ENCODE assay signal across 9 mouse cellular contexts in genomic region chr3:109368383-109369289, GRCm38 (mm10). TPM values are rescaled to one million over a fixed set of nuclear protein-coding genes. Genes with fewer than 3 reads are reported as not detected.
DNase-seq lines count a peak whose midpoint lies in the region; ATAC-seq lines count a peak whose summit lies in the region.
"Had no signal": no experiment of that assay in that cellular context is flagged by ENCODE, and none has a peak within 500 bp of the region (broad histone marks: within the 10 kb centered on the region; RNA-seq: fewer than 3 reads in every experiment).

No protein-coding gene starts in this region.

- peaks cover 8% of the 10 kb centered on the region; the same call in 1 of the 2 replicates for H3K4me1 ChIP-seq in kidney, embryonic 14.5 days (ENCODE audit: control insufficient read depth, insufficient read depth, low read length)
- 0 out of 2 replicates have a peak, but pooled peaks cover 7% of the 10 kb centered on the region for H3K4me1 ChIP-seq in intestine, embryonic 15.5 days (replicated peaks)

- H3K36me3 ChIP-seq in kidney, embryonic 14.5 days (ENCODE audit: control insufficient read depth, insufficient read depth, low read length) = no peaks in the 10 kb centered on the region
- no peaks in the 10 kb centered on the region for H3K36me3 ChIP-seq in intestine, embryonic 15.5 days
- H3K36me3 ChIP-seq: midbrain, embryonic 12.5 days had no signal

- DNase-seq in kidney, adult 8-10 months = peak; percentile 24 to 28
- DNase-seq in brain, adult 2 months (ENCODE audit: low read depth, low spot score) = peak; percentile 78
- peak; percentile 22 for DNase-seq in lung, postnatal 14 days
- no peak for DNase-seq in B cell, adult 2 months
- DNase-seq in thymus, adult 18-20 months = no peak
- no peak for DNase-seq in spleen, postnatal 36 days (ENCODE audit: low spot score in 2 of 2)

- no peak overlapping the region for H3K27ac ChIP-seq in kidney, embryonic 14.5 days (ENCODE audit: low read depth, low read length)
- no peak overlapping the region for H3K27ac ChIP-seq in intestine, embryonic 15.5 days
- H3K27ac ChIP-seq: midbrain, embryonic 12.5 days had no signal

- no peak overlapping the region for H3K4me3 ChIP-seq in kidney, embryonic 14.5 days (ENCODE audit: low read length)
- H3K4me3 ChIP-seq in intestine, embryonic 15.5 days (replicated peaks) = no peak overlapping the region
- H3K4me3 ChIP-seq: midbrain, embryonic 12.5 days had no signal

- no peaks in the 10 kb centered on the region for H3K9me3 ChIP-seq in kidney, embryonic 14.5 days (ENCODE audit: control insufficient read depth, low read length)
- H3K9me3 ChIP-seq in intestine, embryonic 15.5 days = no peaks in the 10 kb centered on the region
- H3K9me3 ChIP-seq: midbrain, embryonic 12.5 days had no signal

- H3K4me2 ChIP-seq in kidney, embryonic 14.5 days (replicated peaks; ENCODE audit: low read depth, low read length) = no peak overlapping the region
- H3K4me2 ChIP-seq in intestine, embryonic 15.5 days (replicated peaks) = no peak overlapping the region
- H3K4me2 ChIP-seq: midbrain, embryonic 12.5 days had no signal

- H3K9ac ChIP-seq in kidney, embryonic 14.5 days (ENCODE audit: low read depth, low read length) = no peak overlapping the region
- no peak overlapping the region for H3K9ac ChIP-seq in intestine, embryonic 15.5 days
- H3K9ac ChIP-seq: midbrain, embryonic 12.5 days had no signal

- no peaks in the 10 kb centered on the region for H3K27me3 ChIP-seq in kidney, embryonic 14.5 days (ENCODE audit: control insufficient read depth, insufficient read depth, low read length)
- H3K27me3 ChIP-seq in intestine, embryonic 15.5 days (replicated peaks) = no peaks in the 10 kb centered on the region
- H3K27me3 ChIP-seq: midbrain, embryonic 12.5 days had no signal

- 71% methylated on average over 9 of the region's 9 CpGs for WGBS in kidney, embryonic 14.5 days
- WGBS in intestine, embryonic 15.5 days = 65% methylated on average over 9 of the region's 9 CpGs

- ATAC-seq in kidney, embryonic 14.5 days (ENCODE audit: low FRiP score, low TSS enrichment) = no peak
- ATAC-seq in intestine, embryonic 15.5 days = peak; percentile 81

RNA-seq across cellular contexts. Expression of gene Vav3, which starts 28.2 kb away (rescaled TPM):
- polyA plus RNA-seq in kidney, embryonic 14.5 days (2014; fragmentation: Nextera tagmentation; extraction: Ambion mirVana) = 14.9 and 25.7 TPM in 2 replicates
- 15.9 and 16.6 TPM in 2 replicates for polyA plus RNA-seq in intestine, embryonic 15.5 days (2015; fragmentation: Nextera tagmentation; extraction: Ambion mirVana)

Comparison
In these comparisons a context has a peak if more than half of its experiments do, and no peak if none do; other contexts are left out.
1. DNase-seq: peak in kidney, adult 8-10 months (2 of 2), brain, adult 2 months (single experiment) and lung, postnatal 14 days (single experiment); none in B cell, adult 2 months (0 of 2), thymus, adult 18-20 months (0 of 2) and spleen, postnatal 36 days (0 of 2).